Mouse (Mus musculus) adrenal gland, adult 2 months (tissue): ENCODE results near the gene Ldb1. TPM values are rescaled to one million over a fixed set of nuclear protein-coding genes. Genes with fewer than 3 reads are reported as not detected.

Experiments used
- polyA plus RNA-seq: library from polyadenylated mRNA; depleted of rRNA; stranded (reverse); fragments of >200 nt; gene quantifications from 2 replicates; pipeline ENCODE4 v1.2.3, GENCODE M21; 2012; rRNA removed
- total RNA-seq, 2 experiments: library from RNA; stranded (reverse); gene quantifications; 2 replicates each; pipeline ENCODE4 v1.2.3; 2021

Gene Ldb1
- total and polyA plus RNA-seq, 3 experiments: 58.2 to 99.3 (median 67.1) TPM

Other genes starting within 250 kb of the Ldb1 start
- under 1 TPM; 0.12 to 0.38 TPM for gene Kcnip2, start 229.2 kb downstream of the Ldb1 start, total RNA-seq
- 0.25 and 0.28 TPM in 2 replicates for gene Kcnip2, start 229.2 kb downstream of the Ldb1 start, polyA plus RNA-seq
- 10 to 100 TPM; 15.5 to 17.3 TPM for gene Armh3, start 46.7 kb downstream of the Ldb1 start, total RNA-seq
- gene Armh3, start 46.7 kb downstream of the Ldb1 start, polyA plus RNA-seq: 6.1 and 8.5 TPM in 2 replicates
- gene Hps6, start 41.7 kb downstream of the Ldb1 start, total RNA-seq: 10 to 100 TPM; 11.2 to 15.4 TPM
- gene Hps6, start 41.7 kb downstream of the Ldb1 start, polyA plus RNA-seq: 16.7 and 19.7 TPM in 2 replicates
- gene Pprc1, start 328 bp downstream of the Ldb1 start, total RNA-seq: 10 to 100 TPM; 22.5 to 36.4 TPM
- 16.0 and 19.1 TPM in 2 replicates for gene Pprc1, start 328 bp downstream of the Ldb1 start, polyA plus RNA-seq
- 10 to 100 TPM; 44.6 to 72.2 TPM for gene Nolc1, start 30.6 kb upstream of the Ldb1 start, total RNA-seq
- gene Nolc1, start 30.6 kb upstream of the Ldb1 start, polyA plus RNA-seq: 4.3 and 5.8 TPM in 2 replicates
- gene Elovl3, start 86.7 kb upstream of the Ldb1 start, total RNA-seq: 10 to 100 TPM; 54.7 to 59.4 TPM
- gene Elovl3, start 86.7 kb upstream of the Ldb1 start, polyA plus RNA-seq: 2.6 and 4.8 TPM in 2 replicates
- gene Pitx3, start 103.1 kb upstream of the Ldb1 start, total RNA-seq: not detected
- gene Pitx3, start 103.1 kb upstream of the Ldb1 start, polyA plus RNA-seq: 0.21 TPM in 1 of 2 replicates, not detected in the other
- gene Gbf1, start 107.3 kb upstream of the Ldb1 start, total RNA-seq: 10 to 100 TPM; 68.8 to 72.5 TPM
- 158 and 177 TPM in 2 replicates for gene Gbf1, start 107.3 kb upstream of the Ldb1 start, polyA plus RNA-seq